Mouse (Mus musculus) thymus, postnatal 25 days (tissue): ENCODE data around the gene Agmat.

Experiments used
- DNase-seq: peaks from one replicate; pipeline ENCODE4 v3.0.0; 2022

Gene Agmat

GRCm38 (mm10) chr4:141781201-141781985, 34.9 kb downstream of the Agmat start:
- DNase-seq: no peak

GRCm38 (mm10) chr4:141784835-141785234, 38.4 kb downstream of the Agmat start:
- no peak for DNase-seq

GRCm38 (mm10) chr4:141786141-141786540, 39.7 kb downstream of the Agmat start:
- DNase-seq: no peak

- DNase-seq: no peak
These were observed 40.6 kb downstream of the Agmat start for GRCm38 (mm10) chr4:141787046-141787445.

GRCm38 (mm10) chr4:141787462-141787861, 41.0 kb downstream of the Agmat start:
- no peak for DNase-seq

GRCm38 (mm10) chr4:141789564-141790218, 43.2 kb downstream of the Agmat start:
- DNase-seq: no peak

- peak; percentile 95 for DNase-seq
These were observed 44.1 kb downstream of the Agmat start, which contains the start of gene Dnajc16 for GRCm38 (mm10) chr4:141790524-141790990. TSS of gene Dnajc16 (minus strand) at chr4:141790931.

GRCm38 (mm10) chr4:141791486-141791885, 45.0 kb downstream of the Agmat start:
- DNase-seq: no peak

GRCm38 (mm10) chr4:141791951-141792350, 45.5 kb downstream of the Agmat start:
- no peak for DNase-seq

- DNase-seq: no peak
These were observed 46.2 kb downstream of the Agmat start for GRCm38 (mm10) chr4:141792554-141793281.

- DNase-seq: peak; percentile 99
These were observed 47.0 kb downstream of the Agmat start, which contains the start of gene Casp9 for GRCm38 (mm10) chr4:141793282-141794151. TSS of gene Casp9 (plus strand) at chr4:141793612.

GRCm38 (mm10) chr4:141794152-141794535, 47.7 kb downstream of the Agmat start:
- no peak for DNase-seq

GRCm38 (mm10) chr4:141796356-141796755, 49.9 kb downstream of the Agmat start:
- no peak for DNase-seq

GRCm38 (mm10) chr4:141796954-141797353, 50.5 kb downstream of the Agmat start:
- no peak for DNase-seq

- no peak for DNase-seq
These were observed 51.1 kb downstream of the Agmat start for GRCm38 (mm10) chr4:141797545-141797944.

- DNase-seq: no peak
These were observed 57.6 kb downstream of the Agmat start for GRCm38 (mm10) chr4:141804105-141804504.

GRCm38 (mm10) chr4:141805886-141806285, 59.4 kb downstream of the Agmat start:
- no peak for DNase-seq
